Mouse (Mus musculus) lung, adult 2 months (tissue): ENCODE results near the gene Mogat2.

Experiments
- CTCF ChIP-seq: fragments of 200-500 bp; IDR thresholded peaks from 2 replicates; pipeline ENCODE4 v1.5.1; 2011; ENCODE audit warnings: mild to moderate bottlenecking, low read length, control low read depth; ENCODE audit not compliant: insufficient read depth
- POLR2A ChIP-seq: fragments of 200-500 bp; IDR thresholded peaks from 2 replicates; pipeline ENCODE4 v1.6.1; 2011; ENCODE audit warnings: low read depth, mild to moderate bottlenecking, control low read depth, low read length, borderline replicate concordance; ENCODE audit errors: extremely low read depth

- TF ChIP-seq CTCF (no peak), POLR2A (no peak)
Observed at GRCm38 (mm10) chr7:99242097-99242496, 3.7 kb upstream of the Mogat2 start.
